Mouse (Mus musculus): ENCODE data around the gene BC061237.
"Not testable (repeated sequence)": the region's sequence is repeated elsewhere in the genome, so short reads cannot be mapped to it uniquely, and the experiment has no call there.

DNA sequence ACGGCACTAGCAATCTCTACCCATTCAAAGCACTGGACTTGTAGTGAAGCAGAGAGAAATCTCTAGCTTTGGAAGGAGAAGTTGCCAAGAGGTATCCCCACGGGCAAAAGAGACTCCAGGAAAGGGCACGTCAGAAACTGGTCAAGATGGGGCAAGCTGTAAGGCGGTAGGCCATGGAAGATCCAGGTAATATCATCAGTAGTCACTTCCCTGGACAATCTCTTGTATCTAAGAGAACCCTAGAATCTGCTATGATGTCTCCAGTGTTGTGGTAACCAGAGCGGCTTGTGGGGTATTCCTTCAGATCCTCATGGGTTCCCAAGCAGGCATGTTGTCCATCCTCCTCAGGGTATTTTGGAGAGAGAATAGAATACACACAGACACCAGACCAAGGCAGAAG is 25.7 kb downstream of the BC061237 start, which contains the start of gene Gm17093:
- not testable (repeated sequence) for TF ChIP-seq POLR2A (IDR thresholded peaks at IDR 0.05; ENCODE audit: borderline replicate concordance, low read depth, low read length); CTCF (IDR thresholded peaks at IDR 0.05; ENCODE audit: low read depth, low read length)
